Mouse (Mus musculus): ENCODE measurements around the gene P2ry10.

DNA sequence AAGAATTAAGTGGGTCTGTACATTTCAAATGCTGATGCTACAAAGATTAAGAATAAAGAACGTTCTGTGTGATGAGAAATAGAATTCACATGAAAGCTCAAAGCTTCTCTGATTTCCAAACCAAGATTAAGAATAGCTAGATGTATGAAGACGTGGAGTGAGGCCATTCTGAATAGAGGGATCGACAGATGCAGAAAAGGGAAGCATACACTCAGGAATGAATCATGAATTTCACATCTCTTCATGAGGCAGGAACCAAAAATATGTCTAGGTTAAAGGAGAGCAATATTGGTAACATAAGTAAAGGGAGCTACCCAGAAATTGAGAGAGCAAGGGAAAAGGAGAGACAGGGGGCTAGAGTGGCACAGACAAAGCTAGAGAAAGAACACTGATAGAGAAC lies 7.3 kb downstream of the P2ry10 start:
- TF ChIP-seq CTCF (IDR thresholded peaks at IDR 0.05; ENCODE audit: control insufficient read depth, insufficient read depth, low read length) = no peak
- TF ChIP-seq POLR2A (IDR thresholded peaks at IDR 0.05; ENCODE audit: borderline replicate concordance, control insufficient read depth, low read depth, low read length) = no peak

Measured in bone marrow, adult 2 months (tissue).